Mouse (Mus musculus): ENCODE data around the gene Nek11.
"Not testable (repeated sequence)": the region's sequence is repeated elsewhere in the genome, so short reads cannot be mapped to it uniquely, and the experiment has no call there.

The Nek11 gene

DNA sequence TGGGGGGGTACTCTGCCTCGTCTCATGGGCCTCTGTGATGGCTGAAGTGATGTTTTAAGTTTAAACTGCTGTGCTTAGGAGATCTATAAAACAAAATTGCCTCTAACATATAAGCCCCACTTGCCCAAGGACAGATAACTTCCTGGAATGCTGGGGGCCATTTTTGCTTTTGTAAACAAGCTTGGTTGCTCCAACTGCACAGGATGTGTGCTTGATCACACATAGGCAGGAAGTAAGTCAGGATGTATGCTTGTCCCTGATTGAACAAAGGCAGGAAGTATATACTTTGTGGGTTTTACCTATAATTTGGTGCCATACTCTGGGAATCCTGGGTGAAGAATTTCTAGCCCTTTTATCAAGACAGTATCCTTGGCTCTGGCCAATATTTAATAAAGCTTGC is 258.9 kb downstream of the Nek11 start:
- DNase-seq (ENCODE audit: low spot score) = no peak

GRCm38 (mm10) chr9:105134536-105134935 is 260.8 kb downstream of the Nek11 start:
- DNase-seq (ENCODE audit: low spot score) = no peak

DNA sequence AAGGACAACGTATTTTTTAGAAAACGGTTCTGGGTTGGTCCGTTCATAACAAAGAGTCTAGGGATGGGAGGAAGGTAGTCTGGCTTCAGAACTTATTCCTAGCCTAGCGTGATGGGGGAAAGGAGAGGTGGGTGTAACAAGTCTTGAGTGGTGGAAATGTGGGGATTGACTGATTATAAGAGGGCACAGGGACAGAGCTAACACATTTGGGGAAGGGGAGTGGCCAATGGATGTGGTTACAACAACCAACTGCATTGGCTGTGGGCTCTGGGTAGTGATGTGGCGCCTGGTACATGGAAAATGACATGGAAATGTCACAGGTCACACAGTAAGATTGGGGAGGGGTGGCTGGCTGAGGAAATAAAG is 263.3 kb downstream of the Nek11 start:
- no peak for DNase-seq (ENCODE audit: low spot score)

DNA sequence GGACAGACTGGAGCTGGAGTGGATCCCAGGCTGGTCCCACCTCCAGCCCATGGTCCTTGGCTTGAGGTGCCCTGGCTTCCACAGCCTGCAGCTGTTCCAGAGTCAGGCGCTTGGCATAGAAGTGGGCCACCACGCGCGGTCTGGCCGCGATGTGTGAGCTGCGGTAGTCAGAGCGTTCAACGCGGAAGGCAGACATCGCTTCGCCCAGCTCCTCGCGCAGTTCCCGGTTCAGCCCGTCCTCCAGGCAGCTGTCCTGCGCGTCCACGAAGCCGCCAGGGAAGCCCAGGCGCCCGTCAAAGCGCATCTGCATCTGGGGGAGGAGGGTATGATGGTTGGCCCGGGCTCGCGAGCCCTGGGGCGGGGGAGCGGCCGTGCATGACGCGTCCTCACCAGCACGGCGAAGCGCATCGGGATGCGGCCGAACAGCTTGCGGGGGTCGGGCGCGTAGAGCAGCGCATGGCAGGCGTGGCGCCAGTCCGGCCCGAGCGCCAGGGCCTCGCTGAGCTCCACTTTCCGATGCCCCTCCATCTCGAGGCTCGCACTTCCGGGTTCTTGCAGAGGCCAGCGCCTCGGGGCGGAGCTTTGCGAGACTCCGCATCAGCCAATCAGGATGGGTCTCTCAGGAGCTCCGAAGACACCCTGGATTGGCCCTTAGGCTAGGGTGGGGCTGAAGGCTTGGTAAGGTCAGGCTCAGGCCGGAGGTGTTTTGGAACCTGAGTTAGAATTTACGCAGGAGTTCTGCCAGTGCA is 263.9 kb downstream of the Nek11 start, which contains the start of gene Nudt16:
Gene Nudt16 (minus strand): TSS at position 572 of the 749 bp plus-strand sequence.
- peak; percentile 81 for DNase-seq (ENCODE audit: low spot score)

DNA sequence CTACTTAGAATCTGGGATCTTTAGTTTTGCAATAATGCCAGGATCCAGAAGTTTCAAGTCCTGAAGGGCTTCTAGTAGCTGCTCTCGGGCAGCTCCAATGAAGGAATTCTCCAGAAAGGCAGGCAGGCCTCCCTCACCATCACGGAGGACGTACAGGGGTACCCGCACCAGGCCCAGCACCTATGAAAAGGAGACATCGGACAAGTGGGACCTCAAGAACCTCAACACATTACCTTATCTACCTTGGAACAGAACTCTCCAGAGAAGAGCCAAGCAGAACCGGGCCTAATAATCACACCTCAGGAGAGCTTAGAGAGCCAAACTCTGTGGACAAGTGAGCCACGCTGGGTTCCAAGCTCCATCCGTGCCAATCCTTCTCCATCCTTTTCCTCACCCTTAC is 265.0 kb downstream of the Nek11 start:
- no peak for DNase-seq (ENCODE audit: low spot score)

- DNase-seq (ENCODE audit: low spot score) = not testable (repeated sequence)
Observed at GRCm38 (mm10) chr9:105125206-105125605, 270.1 kb downstream of the Nek11 start.

Measured in ovary, postnatal 14 days (tissue).